Mouse (Mus musculus): ENCODE measurements around the gene E130309D02Rik.

E130309D02Rik gene

DNA sequence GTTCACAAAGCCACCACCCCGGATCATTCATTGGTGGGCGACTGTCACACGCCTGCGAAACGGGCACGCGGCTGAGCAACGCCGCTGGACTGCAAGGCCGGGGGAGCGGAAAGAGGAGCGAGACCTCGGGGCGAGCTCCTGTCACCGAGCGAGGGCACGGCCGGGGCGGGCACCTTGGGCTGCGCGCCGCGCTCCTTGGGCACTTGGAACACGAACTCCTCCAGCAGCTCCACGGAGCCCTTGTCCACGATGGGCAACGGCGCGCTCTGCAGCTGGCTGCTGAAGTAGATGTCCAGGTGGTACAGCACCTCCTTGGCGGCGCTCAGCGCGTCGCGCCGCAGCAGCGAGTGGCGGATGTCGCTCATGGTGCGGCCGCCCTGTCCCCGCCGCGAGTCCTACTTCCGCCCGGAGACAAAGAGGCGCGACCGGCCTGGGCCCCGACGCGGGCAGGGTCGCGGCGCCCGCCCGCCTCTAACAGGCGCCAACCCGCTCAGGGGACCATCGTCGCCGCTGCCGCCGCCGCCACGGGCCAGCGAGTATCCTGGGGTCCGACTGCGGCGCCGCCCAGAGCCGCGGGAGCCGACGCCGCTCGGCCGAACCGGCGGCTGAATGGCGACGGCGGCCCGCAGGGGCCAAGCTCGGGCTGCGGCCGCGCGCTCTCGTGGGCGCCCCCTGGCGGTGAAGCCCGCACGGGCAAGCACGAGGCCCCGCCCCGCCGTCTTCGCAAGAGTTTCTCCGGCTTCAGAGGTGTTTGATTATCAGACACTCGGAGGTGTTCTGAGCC lies at the start of gene E130309D02Rik:
Gene E130309D02Rik (minus strand): TSS at position 631 of the 784 bp plus-strand sequence.
- DNase-seq, result peak; percentile 92 to 94

DNA sequence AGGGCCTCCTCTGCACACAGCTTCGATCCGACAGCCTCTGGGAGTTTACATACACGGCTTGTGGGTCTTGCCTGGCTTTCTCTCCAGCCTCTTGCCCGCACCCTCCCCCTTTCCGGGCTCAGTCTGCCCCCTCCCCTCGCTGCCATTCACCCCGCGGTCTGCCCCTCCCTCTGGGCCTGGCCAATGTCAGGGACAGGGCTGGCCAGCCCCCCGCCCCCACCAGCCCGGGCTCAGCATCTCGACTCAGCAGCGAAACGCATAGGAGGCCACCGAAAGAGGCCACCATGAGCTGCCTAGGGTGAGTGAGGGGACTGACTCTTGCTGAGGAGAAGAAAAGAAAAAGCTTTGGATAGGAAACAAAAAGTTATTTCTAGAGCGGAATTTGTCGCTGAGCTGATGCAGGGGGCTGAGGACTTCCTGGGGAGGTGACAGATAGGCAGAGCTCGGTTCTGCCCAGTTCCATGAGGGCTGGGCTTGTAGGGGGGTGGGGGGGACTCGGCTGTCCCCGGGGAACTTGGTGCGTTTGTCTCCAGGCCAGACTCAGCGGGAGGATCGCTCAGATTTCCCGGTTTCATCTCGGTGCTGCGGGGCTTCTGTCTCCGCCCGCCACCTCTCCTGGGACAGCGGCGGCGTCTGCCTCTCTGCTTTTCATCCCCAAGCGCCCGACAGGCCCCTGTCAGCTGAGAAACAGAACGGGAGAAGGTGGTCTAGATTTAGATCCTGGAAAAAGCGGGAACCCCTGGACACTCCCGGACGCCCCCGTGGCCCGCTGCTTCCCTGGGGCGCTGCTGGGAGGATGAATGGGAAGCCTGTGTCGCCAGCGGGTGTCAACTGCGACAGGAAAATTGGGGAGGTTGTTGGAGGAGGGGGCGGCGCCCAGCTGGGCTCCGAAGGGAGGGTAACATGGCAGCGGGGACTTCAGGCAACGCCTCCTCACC lies 48.8 kb upstream of the E130309D02Rik start:
- no peak for DNase-seq

DNA sequence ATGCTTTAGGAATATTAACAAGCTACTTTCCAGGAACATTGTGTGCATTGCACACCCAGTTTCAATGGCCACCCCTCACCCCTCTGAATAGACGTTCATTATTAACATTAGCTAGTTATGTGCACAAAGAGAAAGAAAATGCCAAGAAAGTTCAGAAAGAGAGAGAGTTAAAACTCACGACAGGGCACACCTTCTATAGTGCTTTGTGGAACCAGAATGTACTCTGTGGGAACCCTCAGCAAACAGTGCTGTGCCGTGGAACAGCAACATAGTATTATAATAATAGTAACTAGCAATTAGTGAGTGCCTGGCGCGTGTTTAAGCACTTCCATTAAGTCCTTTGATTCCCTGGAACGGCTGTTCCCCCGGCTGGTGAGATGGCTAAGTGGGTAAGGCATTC lies 46.3 kb upstream of the E130309D02Rik start:
- no peak for DNase-seq

DNA sequence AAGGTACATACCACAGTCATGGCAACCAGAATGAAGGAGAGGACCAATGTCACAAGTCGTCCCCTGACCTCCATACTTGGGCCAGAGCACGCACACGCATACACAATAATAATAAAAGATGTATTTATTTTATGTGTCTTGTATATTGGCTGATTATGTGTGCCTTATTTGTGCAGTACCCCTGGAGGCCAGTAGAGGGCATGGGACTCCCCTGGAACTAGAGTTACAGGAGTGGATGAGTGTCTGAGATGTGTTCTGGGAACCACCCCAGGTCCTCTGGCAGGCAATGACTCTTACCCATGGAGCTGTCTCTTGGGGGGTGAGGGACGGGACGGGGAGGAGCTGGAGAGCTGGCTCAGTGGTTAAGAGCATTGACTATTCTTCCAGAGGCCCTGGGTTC lies 44.8 kb upstream of the E130309D02Rik start:
- DNase-seq, result no peak

DNA sequence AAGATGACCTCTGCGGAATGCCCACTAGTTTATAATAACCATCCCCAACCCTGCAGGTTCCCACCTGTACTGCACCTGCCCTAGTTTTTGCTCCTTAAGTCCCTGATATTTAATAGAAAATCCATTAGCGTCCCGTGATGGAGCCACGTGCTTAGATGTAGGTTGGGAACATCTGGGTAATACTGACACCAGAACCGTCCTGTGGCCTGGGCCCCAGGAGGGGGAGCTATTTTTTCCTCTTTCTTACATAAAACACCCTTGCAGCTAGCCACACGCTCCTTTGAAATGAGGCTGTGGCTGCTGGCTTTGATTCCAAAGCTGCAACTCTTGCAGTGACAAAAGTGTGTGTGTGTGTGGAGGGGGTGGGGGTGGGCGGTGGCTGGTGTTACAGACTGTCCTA lies 44.1 kb upstream of the E130309D02Rik start:
- DNase-seq, result no peak

DNA sequence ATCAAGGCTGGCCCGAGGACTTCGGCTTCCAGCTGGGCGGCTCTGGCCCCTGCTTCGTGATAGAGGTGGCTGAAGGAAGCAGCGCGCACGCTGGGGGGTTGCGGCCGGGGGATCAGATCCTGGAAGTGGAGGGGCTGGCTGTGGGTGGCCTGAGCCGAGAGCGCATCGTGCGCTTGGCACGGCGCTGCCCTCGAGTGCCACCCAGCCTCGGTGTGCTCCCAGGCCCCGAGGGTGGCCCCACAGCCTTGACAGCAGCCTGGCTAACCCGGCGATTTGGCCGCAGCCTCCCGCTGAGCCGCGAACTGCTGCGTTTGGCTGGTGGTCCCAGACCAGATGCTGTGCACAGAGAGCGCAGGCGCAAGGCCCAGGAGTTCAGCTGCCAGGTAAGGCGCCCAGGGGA lies 42.4 kb upstream of the E130309D02Rik start:
- DNase-seq, result no peak

DNA sequence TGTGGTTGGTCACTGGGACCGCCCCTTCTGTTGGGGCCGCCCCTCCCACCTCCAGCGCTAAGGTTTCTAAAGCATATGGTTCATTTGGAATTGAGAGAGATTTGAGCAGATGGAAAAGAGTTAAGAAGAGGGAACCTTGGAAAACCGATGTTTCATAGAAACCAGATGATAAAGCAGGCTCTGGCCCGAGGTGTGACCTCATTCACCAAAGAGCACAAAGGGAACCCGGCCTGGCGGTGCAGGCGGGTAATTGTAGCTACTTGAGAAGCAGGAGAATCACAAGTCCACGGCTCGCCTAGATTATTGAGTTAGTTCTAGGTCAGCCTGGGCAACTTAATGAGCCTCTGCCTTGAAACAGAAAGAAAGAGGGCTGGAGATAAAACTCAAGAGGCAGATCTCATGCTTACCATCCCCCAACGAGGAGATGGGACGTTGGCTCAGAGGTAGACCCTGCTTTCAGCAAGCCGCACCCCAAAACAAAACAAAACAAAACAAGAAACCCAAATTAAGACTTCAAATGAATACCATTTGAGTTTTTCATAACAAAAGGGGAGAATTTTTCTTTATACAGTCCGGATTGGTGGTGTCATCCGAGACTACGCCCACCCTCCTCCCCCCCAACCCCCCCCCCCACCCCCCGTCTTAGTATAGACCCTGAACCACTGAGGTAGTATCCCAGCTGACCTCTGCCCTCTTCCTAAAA lies 41.7 kb upstream of the E130309D02Rik start, which contains the start of gene Grid2ip:
Gene Grid2ip (plus strand): TSS at position 653 of the 703 bp plus-strand sequence.
- DNase-seq, result no peak

DNA sequence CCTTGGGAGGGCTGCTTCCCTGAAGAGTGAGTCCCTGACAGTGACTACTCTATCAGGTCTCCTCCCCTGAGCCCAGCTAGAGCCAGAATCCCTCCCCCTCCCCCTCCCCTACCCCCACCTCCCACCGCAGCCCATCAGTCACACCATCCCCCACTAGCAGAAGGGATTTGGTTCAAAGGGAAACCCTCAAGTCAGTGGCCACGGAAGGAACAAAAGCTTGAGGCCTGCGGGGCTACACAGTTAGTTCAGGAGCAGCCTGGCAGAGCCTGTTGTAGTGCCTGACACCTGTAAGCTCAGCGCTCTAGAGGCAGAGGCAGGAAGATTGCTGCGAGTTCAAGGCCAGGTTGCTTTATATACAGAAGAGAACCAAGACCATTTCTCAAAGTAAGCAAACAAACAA lies 40.9 kb upstream of the E130309D02Rik start:
- DNase-seq, result no peak

DNA sequence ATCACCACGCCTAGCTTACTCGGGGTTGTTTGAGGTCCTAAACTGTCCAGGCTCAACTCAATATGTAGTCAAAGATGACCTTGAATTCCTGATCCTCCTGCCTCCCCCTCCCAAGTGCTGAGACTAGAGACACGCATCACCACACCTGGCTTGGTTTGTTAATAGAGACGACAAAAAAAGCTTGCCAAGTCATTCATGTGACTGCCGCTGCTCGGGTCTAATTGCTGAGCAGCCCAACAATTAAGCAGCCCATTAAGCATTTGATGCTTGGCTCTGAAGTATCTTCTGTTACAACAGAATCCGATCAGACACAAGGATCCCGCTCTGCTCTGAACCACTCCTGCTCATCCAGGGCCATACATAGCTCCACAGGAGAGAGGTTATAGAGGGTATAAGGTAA lies 31.2 kb upstream of the E130309D02Rik start:
- DNase-seq, result no peak

DNA sequence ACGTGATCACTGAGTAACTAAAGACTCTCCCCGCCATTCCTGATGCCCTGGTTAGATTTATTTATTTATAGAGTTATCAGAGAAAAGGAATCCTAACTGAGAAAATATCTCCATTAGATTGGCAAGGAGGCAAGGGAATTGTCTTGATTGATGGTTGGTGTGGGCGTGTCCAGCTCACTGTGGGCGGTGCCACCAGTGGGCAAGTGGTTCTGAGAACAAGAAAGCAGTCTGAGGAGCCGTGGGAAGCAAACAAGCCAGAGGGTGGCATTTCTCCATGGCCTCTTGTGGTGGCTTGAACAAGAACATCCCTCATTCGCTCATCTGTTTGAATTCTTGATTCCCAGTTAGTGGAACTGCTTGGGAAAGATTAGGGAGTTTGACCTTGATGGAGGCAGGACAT lies 24.4 kb upstream of the E130309D02Rik start:
- DNase-seq, result no peak

DNA sequence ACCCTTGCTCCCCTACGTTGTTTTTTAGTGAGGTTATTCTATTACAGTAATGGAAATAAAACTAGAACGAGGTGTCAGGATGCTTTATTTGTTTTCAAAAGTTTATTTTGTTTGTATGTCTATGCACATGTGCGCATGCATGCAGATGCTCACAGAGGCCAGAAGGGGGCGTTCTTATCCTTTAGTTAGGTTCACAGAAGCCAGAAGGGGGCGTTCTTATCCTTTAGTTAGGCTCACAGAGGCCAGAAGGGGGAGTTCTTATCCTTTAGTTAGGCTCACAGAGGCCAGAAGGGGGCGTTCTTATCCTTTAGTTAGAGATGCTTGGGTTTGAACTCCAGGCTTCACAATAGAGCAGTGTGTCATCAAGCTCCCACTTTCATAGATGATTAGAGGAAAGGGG lies 21.4 kb upstream of the E130309D02Rik start:
- DNase-seq, result no peak

DNA sequence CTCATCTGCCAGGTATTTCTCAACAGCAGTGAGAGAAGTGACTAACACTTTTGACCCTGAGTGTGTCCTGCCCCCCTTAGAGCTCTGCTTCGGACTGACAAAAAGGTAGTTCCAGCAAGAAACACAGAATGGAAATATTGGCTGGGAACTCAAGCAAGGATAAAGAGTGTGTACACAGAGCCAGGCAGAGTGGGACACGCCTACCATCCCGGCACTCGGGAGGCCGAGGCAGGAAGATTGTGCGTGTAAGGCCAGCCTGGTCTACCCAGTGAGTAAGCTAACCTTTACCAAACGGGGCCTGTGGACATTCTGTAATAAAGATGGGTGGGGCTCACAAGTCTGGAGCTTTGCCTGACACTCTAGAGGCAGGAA lies 19.9 kb upstream of the E130309D02Rik start:
- no peak for DNase-seq

DNA sequence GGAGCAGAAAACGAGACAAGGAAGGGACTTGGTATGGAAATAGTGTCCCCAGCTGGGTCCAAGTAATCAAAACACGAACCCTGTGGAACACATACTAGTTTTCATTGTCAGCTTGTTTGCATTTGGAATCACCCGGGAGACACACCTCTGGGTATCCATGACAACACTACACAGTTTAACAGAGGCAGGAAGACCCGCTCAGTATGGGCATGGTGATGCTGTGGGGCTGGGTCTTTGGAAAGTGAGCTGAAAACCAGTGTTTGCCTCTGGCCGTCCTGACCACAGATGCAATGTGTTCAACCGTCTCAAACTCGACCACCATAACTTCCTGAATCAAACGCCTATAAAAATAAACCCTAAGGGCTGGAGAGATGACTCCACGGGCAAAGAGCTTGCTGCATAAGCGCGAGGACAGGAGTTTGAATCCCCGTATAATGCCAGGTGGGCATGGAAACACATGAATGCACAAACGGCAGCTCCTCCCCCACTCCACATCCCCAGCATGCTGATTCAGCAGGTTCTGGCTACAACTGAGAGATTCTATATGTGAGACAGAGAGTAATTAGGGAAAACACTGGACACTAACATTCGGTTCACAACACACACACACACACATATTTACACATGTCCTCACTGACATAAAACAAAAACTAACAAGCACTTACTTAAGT lies 19.4 kb upstream of the E130309D02Rik start:
- DNase-seq, result no peak

DNA sequence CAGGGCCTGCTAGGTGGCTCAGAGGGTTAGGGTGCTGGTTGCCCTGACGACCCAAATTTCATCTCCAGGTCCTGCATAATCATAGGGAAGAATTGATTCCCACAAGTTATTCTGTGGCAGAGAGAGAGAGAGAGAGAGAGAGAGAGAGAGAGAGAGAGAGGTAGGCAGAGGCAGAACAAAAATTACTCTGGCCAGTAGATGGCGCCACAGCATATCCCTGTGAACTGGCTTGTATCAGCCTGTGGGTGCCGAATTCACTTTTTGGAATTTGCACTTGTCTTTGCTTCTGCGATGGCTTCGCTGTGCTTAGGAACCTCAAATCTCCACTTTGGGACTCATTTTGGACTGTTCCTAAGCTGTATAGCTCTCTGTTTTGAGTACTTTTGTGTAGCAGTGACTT lies 18.7 kb upstream of the E130309D02Rik start:
- DNase-seq, result peak; percentile 79 to 85

DNA sequence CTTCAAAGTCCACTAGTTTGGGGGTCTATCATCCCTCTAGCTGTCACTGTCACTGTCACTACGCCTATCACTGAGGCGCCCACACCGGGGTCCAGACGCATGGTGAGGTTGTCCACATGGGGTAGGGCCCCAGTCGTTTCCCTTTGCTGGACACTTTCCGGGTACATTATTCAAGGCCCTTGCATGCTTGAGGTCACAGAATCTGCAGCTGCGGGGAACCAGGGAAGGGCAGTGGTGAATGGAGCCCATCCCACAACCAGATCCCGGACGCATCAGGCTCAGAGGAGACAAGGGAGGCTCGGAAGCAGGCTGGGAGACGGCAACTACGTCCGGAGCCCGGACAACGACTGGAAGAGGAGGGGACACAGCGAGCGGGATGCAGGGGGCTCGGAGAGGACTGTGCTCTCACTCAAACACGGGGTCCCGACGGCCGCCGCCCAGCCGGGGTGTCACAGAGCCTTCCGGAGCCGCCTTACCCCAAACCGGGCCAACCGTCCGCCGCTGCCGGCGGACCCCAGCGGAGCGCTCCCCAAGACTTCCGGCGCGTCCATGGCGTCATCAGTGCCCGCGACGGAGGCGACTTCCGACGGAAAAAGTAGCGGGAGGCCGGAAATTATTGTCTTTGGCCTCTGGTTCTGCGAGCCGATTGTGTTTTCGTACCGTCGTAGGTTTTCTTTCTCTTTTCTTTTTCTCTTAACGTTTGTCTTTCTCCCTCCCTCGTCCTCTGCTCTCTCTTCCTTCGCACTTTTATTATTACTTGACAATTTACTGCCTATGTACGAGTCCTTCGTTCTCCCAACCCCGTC lies 13.7 kb upstream of the E130309D02Rik start, which contains the start of gene Zdhhc4:
Gene Zdhhc4 (minus strand): TSS at position 567 of the 806 bp plus-strand sequence.
- peak; percentile 94 to 95 for DNase-seq

DNA sequence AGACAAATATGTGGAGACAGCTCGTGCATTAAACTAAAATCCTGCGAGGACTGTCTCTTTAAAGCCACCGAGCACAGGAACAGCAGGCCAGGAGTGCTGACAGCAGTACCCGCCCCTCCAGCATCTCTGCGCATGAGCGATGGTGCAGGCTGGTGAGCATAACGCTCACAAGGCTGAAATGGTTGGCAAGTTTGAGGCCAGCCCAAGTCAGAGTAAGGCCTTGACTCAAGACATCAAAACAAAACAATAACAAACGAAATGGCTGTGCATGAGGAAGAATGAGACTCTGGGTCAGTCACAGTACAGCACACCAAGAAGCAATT lies 2.1 kb upstream of the E130309D02Rik start:
- no peak for DNase-seq

DNA sequence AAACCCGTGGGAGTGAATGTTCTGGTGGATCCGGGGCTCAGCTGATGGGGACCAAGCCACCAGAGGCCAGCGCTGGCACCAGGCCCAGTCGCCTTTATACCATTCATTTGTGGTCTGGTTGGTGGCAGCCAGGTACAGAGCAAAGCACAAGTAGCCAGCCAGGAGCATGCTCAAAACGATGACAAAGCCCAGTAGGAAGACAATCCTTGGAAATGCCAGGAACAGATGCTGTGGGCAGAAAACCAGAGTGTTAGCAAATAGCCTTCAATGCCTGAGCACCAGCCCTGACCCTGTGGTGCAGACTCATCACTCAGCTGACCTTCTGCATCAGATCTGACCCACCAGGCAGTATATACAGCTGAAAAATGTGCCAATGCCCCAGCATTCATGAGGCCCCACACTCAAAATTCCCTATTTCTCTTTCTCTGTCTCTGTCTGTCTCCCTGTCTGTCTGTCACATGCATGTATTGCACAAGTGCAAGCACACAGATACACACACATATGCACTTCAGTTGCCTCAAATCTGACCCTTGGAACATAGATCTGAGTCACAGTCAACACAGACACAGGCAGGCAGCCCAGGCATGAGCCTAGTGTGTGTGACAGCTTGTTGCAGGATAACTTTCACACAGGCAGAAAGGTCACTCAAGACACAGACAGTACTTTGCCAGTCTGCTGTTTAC lies 1.6 kb upstream of the E130309D02Rik start:
- peak; percentile 37 to 41 for DNase-seq

DNA sequence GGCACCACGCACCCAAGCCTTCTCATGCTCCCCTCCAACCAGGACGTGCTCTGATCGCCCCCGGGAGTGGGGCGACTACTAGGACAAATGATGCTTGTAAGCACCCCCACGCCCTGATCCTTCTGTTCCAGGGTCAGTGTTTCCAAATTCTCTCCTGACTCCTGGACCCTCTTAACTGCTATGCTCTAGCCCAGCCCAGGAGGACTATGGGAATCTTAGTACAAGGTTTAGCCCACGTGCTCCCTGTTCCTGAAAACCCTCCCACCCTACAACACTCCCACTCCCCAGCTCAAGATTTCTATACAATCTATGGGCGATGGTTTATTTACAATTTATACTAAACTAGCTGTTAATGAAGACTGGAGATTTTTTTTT lies 341 bp upstream of the E130309D02Rik start:
- DNase-seq, result no peak

DNA sequence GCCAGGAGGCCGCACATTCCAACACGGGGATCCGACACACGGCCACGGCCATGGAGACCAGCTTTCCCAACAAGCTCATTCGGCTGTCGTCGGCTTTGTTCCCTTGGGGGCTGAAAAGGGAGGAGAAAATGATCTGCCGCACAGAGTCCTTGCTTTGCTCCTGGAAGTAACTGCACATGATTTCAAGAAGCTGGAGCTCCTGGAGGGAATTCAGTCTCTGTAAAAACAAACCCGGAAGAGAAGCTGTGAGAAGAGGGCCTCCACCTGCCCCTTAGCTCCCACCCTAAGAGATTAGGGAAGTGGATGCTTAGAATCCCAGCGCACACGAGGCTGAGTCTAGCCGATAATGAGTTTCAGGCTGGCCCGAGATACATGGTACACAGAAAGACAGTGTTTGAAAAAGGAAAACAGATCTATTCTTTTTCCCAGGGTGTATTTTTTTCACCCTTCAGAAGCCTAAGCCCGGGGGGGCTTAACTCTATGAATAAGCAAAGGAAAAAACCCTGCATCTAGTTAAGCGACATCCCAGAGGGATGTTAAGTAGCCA lies 904 bp downstream of the E130309D02Rik start:
- DNase-seq, result no peak

DNA sequence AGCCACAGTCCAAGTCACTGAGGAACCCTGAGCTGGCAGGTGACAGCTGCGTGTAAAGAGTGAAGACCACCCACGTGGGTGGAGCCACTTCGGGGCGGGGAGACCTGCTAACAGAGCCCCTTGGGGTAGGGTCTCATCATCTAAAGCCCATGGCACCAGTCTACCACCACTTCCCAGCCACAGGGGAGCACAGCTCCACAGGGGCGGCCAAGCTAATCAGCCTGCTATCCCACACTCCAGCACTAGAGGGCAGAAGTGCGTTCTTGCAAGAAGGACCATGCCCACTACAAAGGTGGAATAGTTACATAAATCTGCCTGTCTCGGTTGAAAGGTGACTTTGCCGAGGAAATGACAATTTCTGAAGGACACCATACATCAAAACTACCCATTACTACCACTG lies 3.3 kb downstream of the E130309D02Rik start:
- peak; percentile 80 to 84 for DNase-seq

DNA sequence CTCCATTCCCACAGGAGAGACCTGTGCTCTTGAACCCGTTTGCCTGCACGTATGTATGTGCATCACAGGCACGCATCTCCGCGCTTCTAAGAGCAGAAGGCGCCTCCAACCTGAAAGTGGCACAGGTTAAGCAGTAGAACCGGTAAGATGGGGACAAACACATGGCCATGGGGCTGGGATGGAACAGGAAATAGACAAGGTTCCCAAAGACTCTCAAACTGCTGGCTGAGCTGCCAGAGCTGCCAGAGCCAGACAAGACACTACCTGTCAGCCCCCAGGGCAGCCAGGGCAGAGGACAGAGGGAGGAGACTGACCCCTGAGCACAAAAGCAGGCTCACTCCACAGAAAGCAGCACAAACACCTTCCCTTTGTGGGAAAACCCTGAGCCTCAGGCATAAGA lies 5.2 kb downstream of the E130309D02Rik start:
- DNase-seq, result no peak
